Mouse (Mus musculus): Measurements from ENCODE around the gene Matn4. TPM values are rescaled to one million over a fixed set of nuclear protein-coding genes. Genes with fewer than 3 reads are reported as not detected.

The Matn4 gene
- polyA plus RNA-seq, 1 experiment from 2014 or later: 1.1 TPM

GRCm38 (mm10) chr2:164432541-164433191, 27.7 kb upstream of the Matn4 start:
- Histone ChIP-seq H3K4me2 (replicated peaks; ENCODE audit: low read depth, low read length) (peak overlapping the region; percentile 15), H3K27me3 (ENCODE audit: control insufficient read depth, insufficient read depth, low read length) (no peaks in the 10 kb centered on the region), H3K4me3 (ENCODE audit: low read depth, low read length) (no peak overlapping the region), H3K27ac (ENCODE audit: low read length) (peak overlapping the region; percentile 64), H3K4me1 (ENCODE audit: control insufficient read depth, insufficient read depth, low read length) (peaks cover 70% of the 10 kb centered on the region), H3K9me3 (ENCODE audit: control insufficient read depth, low read depth, low read length) (no peaks in the 10 kb centered on the region), H3K9ac (replicated peaks; ENCODE audit: low read depth, low read length) (no peak overlapping the region; the same call in 1 of the 2 replicates), H3K36me3 (ENCODE audit: control insufficient read depth, insufficient read depth, low read length) (0 out of 2 replicates have a peak, but pooled peaks cover 4% of the 10 kb centered on the region)
- no peak for ATAC-seq (ENCODE audit: insufficient number of reproducible peaks, insufficient read depth, low FRiP score, low read depth)
- 17% methylated on average over 22 of the region's 22 CpGs for WGBS

DNA sequence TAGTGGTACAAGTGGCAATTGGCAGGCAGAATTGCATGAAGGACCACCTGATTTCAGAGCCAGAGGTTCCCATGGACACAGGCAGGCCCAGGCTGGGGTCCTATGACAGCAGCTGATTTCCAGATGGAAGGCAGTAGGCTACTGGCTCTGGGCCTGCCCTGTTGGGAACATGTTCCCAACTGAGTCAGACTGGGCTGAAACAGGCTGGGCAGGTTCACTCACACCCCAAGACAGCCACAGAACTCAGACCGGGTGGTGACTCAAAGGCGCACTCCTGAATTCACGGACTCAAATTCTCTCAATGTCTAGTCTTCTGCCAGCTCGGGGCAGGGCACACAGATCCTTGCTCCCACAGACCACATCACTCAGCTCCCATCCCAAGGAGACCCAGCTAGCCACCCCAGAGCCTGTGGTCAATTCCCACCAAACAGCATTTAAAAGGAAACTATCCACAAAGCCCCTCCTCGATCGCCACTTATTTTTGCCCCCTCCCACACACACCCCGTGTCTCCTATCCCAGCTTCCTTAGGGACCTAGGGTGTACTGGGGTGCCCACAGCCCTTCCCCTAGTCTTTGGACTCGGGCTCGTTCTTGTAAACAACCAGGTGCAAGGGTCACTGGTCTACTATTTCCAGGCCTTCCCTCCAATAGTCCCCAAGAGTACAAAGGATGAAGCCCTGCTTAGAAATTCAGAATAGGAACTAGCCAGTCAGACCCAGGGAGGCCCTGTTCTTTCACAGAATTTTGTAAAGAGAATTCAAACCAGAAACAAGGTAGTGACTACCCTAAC, 26.9 kb upstream of the Matn4 start:
- H3K27me3 ChIP-seq (ENCODE audit: control insufficient read depth, insufficient read depth, low read length): no peaks in the 10 kb centered on the region
- no peak overlapping the region for H3K4me3 ChIP-seq (ENCODE audit: low read depth, low read length)
- ATAC-seq (ENCODE audit: insufficient number of reproducible peaks, insufficient read depth, low FRiP score, low read depth): 0 out of 2 replicates have a peak, but pooled peaks have one; percentile 30
- H3K4me2 ChIP-seq (replicated peaks; ENCODE audit: low read depth, low read length): peak overlapping the region; percentile 15; the same call in 1 of the 2 replicates
- 53% methylated on average over 9 of the region's 9 CpGs for WGBS
- peaks cover 64% of the 10 kb centered on the region for H3K4me1 ChIP-seq (ENCODE audit: control insufficient read depth, insufficient read depth, low read length)
- H3K36me3 ChIP-seq (ENCODE audit: control insufficient read depth, insufficient read depth, low read length): peaks cover 7% of the 10 kb centered on the region; the same call in 1 of the 2 replicates
- H3K27ac ChIP-seq (ENCODE audit: low read length): peak overlapping the region; percentile 64
- no peak overlapping the region for H3K9ac ChIP-seq (replicated peaks; ENCODE audit: low read depth, low read length)
- no peaks in the 10 kb centered on the region for H3K9me3 ChIP-seq (ENCODE audit: control insufficient read depth, low read depth, low read length)

- 0 out of 2 replicates have a peak overlapping the region, but pooled peaks have one; percentile 1 for H3K4me3 ChIP-seq (ENCODE audit: low read depth, low read length)
- 8% methylated on average over 7 of the region's 7 CpGs for WGBS
- H3K36me3 ChIP-seq (ENCODE audit: control insufficient read depth, insufficient read depth, low read length): peaks cover 15% of the 10 kb centered on the region; the same call in 1 of the 2 replicates
- no peaks in the 10 kb centered on the region for H3K9me3 ChIP-seq (ENCODE audit: control insufficient read depth, low read depth, low read length)
- H3K4me1 ChIP-seq (ENCODE audit: control insufficient read depth, insufficient read depth, low read length): peaks cover 55% of the 10 kb centered on the region
- H3K27ac ChIP-seq (ENCODE audit: low read length): peak overlapping the region; percentile 0; the same call in 1 of the 2 replicates
- 0 out of 2 replicates have a peak, but pooled peaks have one; percentile 37 for ATAC-seq (ENCODE audit: insufficient number of reproducible peaks, insufficient read depth, low FRiP score, low read depth)
- no peaks in the 10 kb centered on the region for H3K27me3 ChIP-seq (ENCODE audit: control insufficient read depth, insufficient read depth, low read length)
- H3K4me2 ChIP-seq (replicated peaks; ENCODE audit: low read depth, low read length): peak overlapping the region; percentile 15; the same call in 1 of the 2 replicates
- no peak overlapping the region for H3K9ac ChIP-seq (replicated peaks; ENCODE audit: low read depth, low read length)
These were observed 25.7 kb upstream of the Matn4 start for GRCm38 (mm10) chr2:164430697-164431096.

GRCm38 (mm10) chr2:164429881-164430615, 25.1 kb upstream of the Matn4 start:
- peak overlapping the region; percentile 15; the same call in 1 of the 2 replicates for H3K4me2 ChIP-seq (replicated peaks; ENCODE audit: low read depth, low read length)
- peaks cover 49% of the 10 kb centered on the region for H3K4me1 ChIP-seq (ENCODE audit: control insufficient read depth, insufficient read depth, low read length)
- no peak overlapping the region for H3K4me3 ChIP-seq (ENCODE audit: low read depth, low read length)

DNA sequence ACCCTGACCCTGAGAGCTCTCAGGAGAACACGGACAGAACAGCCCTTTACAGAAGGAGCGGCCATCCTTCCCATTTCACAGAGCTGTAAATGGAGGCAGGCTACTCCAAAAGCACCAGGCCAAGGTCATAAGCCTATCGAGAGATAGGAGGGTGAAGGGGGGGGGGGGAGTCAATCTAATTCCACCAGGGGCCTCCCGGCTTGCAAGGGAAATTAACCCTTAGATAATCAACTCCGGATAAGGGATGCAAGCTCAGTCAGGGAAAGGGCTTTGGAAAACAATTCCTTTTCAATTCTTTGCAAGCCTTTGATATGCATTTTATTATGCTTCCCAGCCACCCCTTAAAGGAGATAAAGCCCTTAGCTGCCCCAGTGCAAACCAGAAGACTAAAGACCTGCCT, 23.5 kb upstream of the Matn4 start:
- no peaks in the 10 kb centered on the region for H3K27me3 ChIP-seq (ENCODE audit: control insufficient read depth, insufficient read depth, low read length)
- WGBS: 38% methylated on average over 5 of the region's 5 CpGs
- H3K9me3 ChIP-seq (ENCODE audit: control insufficient read depth, low read depth, low read length): no peaks in the 10 kb centered on the region
- H3K27ac ChIP-seq (ENCODE audit: low read length): no peak overlapping the region
- H3K36me3 ChIP-seq (ENCODE audit: control insufficient read depth, insufficient read depth, low read length): peaks cover 25% of the 10 kb centered on the region
- H3K4me2 ChIP-seq (replicated peaks; ENCODE audit: low read depth, low read length): no peak overlapping the region
- no peak for ATAC-seq (ENCODE audit: insufficient number of reproducible peaks, insufficient read depth, low FRiP score, low read depth)
- no peak overlapping the region for H3K9ac ChIP-seq (replicated peaks; ENCODE audit: low read depth, low read length)
- peaks cover 33% of the 10 kb centered on the region for H3K4me1 ChIP-seq (ENCODE audit: control insufficient read depth, insufficient read depth, low read length)
- no peak overlapping the region for H3K4me3 ChIP-seq (ENCODE audit: low read depth, low read length)

More at GRCm38 (mm10) chr2:164429881-164430615, 25.1 kb upstream of the Matn4 start:
- 52% methylated on average over 15 of the region's 15 CpGs for WGBS
- Histone ChIP-seq H3K9ac (replicated peaks; ENCODE audit: low read depth, low read length) (no peak overlapping the region), H3K36me3 (ENCODE audit: control insufficient read depth, insufficient read depth, low read length) (peaks cover 20% of the 10 kb centered on the region; the same call in 1 of the 2 replicates), H3K9me3 (ENCODE audit: control insufficient read depth, low read depth, low read length) (no peaks in the 10 kb centered on the region), H3K27ac (ENCODE audit: low read length) (peak overlapping the region; percentile 0; the same call in 1 of the 2 replicates), H3K27me3 (ENCODE audit: control insufficient read depth, insufficient read depth, low read length) (no peaks in the 10 kb centered on the region)
- no peak for ATAC-seq (ENCODE audit: insufficient number of reproducible peaks, insufficient read depth, low FRiP score, low read depth)

DNA sequence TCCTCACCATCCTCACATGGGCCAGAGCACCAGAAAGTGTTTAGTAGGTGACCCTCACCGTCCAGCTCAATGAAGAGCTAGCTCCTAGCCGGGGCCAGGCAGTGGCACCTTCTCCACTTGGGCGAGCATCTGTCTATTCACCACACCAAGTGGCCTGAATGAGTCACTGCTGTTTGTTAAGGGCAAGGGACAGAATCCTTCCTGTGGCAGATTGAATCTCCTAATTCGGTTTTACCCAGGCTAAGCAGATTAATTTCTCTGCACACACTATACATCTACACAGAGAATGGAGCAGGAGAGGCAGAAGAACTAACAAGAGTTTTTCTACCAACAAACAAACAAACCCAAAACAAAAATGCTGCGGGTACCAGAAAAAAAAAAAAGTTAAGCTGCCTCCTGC, 22.0 kb upstream of the Matn4 start:
- no peak for ATAC-seq (ENCODE audit: insufficient number of reproducible peaks, insufficient read depth, low FRiP score, low read depth)
- Histone ChIP-seq H3K27me3 (ENCODE audit: control insufficient read depth, insufficient read depth, low read length) (no peaks in the 10 kb centered on the region), H3K4me3 (ENCODE audit: low read depth, low read length) (no peak overlapping the region), H3K9ac (replicated peaks; ENCODE audit: low read depth, low read length) (no peak overlapping the region), H3K36me3 (ENCODE audit: control insufficient read depth, insufficient read depth, low read length) (peaks cover 27% of the 10 kb centered on the region), H3K4me1 (ENCODE audit: control insufficient read depth, insufficient read depth, low read length) (peaks cover 18% of the 10 kb centered on the region), H3K27ac (ENCODE audit: low read length) (no peak overlapping the region), H3K4me2 (replicated peaks; ENCODE audit: low read depth, low read length) (no peak overlapping the region), H3K9me3 (ENCODE audit: control insufficient read depth, low read depth, low read length) (no peaks in the 10 kb centered on the region)
- WGBS: 79% methylated on average over 5 of the region's 5 CpGs

- no peak for ATAC-seq (ENCODE audit: insufficient number of reproducible peaks, insufficient read depth, low FRiP score, low read depth)
- H3K4me1 ChIP-seq (ENCODE audit: control insufficient read depth, insufficient read depth, low read length): peaks cover 9% of the 10 kb centered on the region
- WGBS: 23% methylated on average over 12 of the region's 12 CpGs
- H3K9ac ChIP-seq (replicated peaks; ENCODE audit: low read depth, low read length): no peak overlapping the region
- no peak overlapping the region for H3K4me3 ChIP-seq (ENCODE audit: low read depth, low read length)
- no peaks in the 10 kb centered on the region for H3K27me3 ChIP-seq (ENCODE audit: control insufficient read depth, insufficient read depth, low read length)
- no peaks in the 10 kb centered on the region for H3K9me3 ChIP-seq (ENCODE audit: control insufficient read depth, low read depth, low read length)
- peaks cover 27% of the 10 kb centered on the region for H3K36me3 ChIP-seq (ENCODE audit: control insufficient read depth, insufficient read depth, low read length)
- H3K27ac ChIP-seq (ENCODE audit: low read length): no peak overlapping the region
- H3K4me2 ChIP-seq (replicated peaks; ENCODE audit: low read depth, low read length): no peak overlapping the region
These were observed 21.2 kb upstream of the Matn4 start for GRCm38 (mm10) chr2:164426121-164426520.

DNA sequence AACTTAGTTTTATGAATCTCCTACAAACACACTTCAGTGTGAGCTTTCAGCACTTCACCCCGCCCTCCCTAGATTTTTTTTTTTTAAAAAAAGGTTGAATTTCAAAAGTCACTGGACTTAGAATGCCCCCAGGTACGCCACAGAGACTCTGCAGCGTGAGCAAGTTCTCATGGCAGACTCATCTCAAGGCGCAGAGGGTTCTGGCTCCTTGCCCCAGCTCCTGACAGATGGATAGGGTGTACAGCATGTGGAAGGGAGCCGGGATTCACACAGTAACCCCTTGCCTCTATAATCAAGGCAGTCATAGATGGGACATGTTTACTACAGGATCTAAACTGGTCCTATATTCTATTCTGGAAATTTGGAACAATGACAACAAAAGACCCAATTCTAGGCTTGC, 20.4 kb upstream of the Matn4 start:
- peaks cover 27% of the 10 kb centered on the region for H3K36me3 ChIP-seq (ENCODE audit: control insufficient read depth, insufficient read depth, low read length)
- H3K27me3 ChIP-seq (ENCODE audit: control insufficient read depth, insufficient read depth, low read length): no peaks in the 10 kb centered on the region
- H3K9ac ChIP-seq (replicated peaks; ENCODE audit: low read depth, low read length): no peak overlapping the region
- peaks cover 2% of the 10 kb centered on the region for H3K4me1 ChIP-seq (ENCODE audit: control insufficient read depth, insufficient read depth, low read length)
- no peak overlapping the region for H3K27ac ChIP-seq (ENCODE audit: low read length)
- H3K9me3 ChIP-seq (ENCODE audit: control insufficient read depth, low read depth, low read length): no peaks in the 10 kb centered on the region
- no peak overlapping the region for H3K4me2 ChIP-seq (replicated peaks; ENCODE audit: low read depth, low read length)
- H3K4me3 ChIP-seq (ENCODE audit: low read depth, low read length): no peak overlapping the region
- ATAC-seq (ENCODE audit: insufficient number of reproducible peaks, insufficient read depth, low FRiP score, low read depth): no peak
- WGBS: 79% methylated on average over 5 of the region's 5 CpGs
